26 mouse cellular contexts compared by ENCODE assay signal in genomic region chr4:63100478-63100877, GRCm38 (mm10). TPM values are rescaled to one million over a fixed set of nuclear protein-coding genes. Genes with fewer than 3 reads are reported as not detected.
DNase-seq lines count a peak whose midpoint lies in the region; ATAC-seq and TF ChIP-seq lines count a peak whose summit lies in the region.
"Had no signal": no experiment of that assay in that cellular context is flagged by ENCODE, and none has a peak within 500 bp of the region (broad histone marks: within the 10 kb centered on the region; RNA-seq: fewer than 3 reads in every experiment).

No protein-coding gene starts in this region.

- 64% methylated on average over 11 of the region's 11 CpGs for WGBS in intestine, embryonic 15.5 days
- whole genome bisulfite sequencing in intestine, embryonic 16.5 days, result 64% methylated on average over 11 of the region's 11 CpGs
- 46% methylated on average over 11 of the region's 11 CpGs for WGBS in intestine, postnatal 0 days
- 42% methylated on average over 11 of the region's 11 CpGs for WGBS in large intestine, adult 2 months
- WGBS in hindbrain, embryonic 16.5 days, result 86% methylated on average over 11 of the region's 11 CpGs

- ATAC-seq in intestine, embryonic 15.5 days, result peak; percentile 75
- ATAC-seq in intestine, embryonic 16.5 days, result peak; percentile 71; the same call in 1 of the 2 replicates
- peak; percentile 62 for ATAC-seq in intestine, postnatal 0 days
- ATAC-seq in hindbrain, embryonic 16.5 days, result no peak
- ATAC-seq: activated CD4-positive, CD25-positive, alpha-beta regulatory T cell, adult 4 months; CD4-positive, CD25-positive, alpha-beta regulatory T cell, adult 4 months; Patski had no signal

- no peaks in the 10 kb centered on the region for H3K4me1 ChIP-seq in intestine, embryonic 15.5 days (replicated peaks)
- H3K4me1 ChIP-seq in intestine, embryonic 16.5 days (ENCODE audit: control insufficient read depth, insufficient read depth, low read length), result no peaks in the 10 kb centered on the region
- H3K4me1 ChIP-seq in intestine, postnatal 0 days (replicated peaks; ENCODE audit: control insufficient read depth, insufficient read depth, low read length), result no peaks in the 10 kb centered on the region
- H3K4me1 ChIP-seq in hindbrain, embryonic 16.5 days (ENCODE audit: control insufficient read depth, insufficient read depth, low read depth, low read length), result no peaks in the 10 kb centered on the region

- TF ChIP-seq CTCF in intestine, postnatal 0 days (IDR thresholded peaks at IDR 0.05; ENCODE audit: low read depth), result no peak
- no peak for TF ChIP-seq CTCF in left cerebral cortex, adult 2 months (IDR thresholded peaks at IDR 0.05)

- H3K4me3 ChIP-seq in intestine, embryonic 15.5 days (replicated peaks), result no peak overlapping the region
- no peak overlapping the region for H3K4me3 ChIP-seq in intestine, embryonic 16.5 days (ENCODE audit: low read length)
- no peak overlapping the region for H3K4me3 ChIP-seq in intestine, postnatal 0 days (ENCODE audit: low read depth, low read length)
- H3K4me3 ChIP-seq in left cerebral cortex, adult 2 months, result no peak overlapping the region
- no peak overlapping the region for H3K4me3 ChIP-seq in hindbrain, embryonic 16.5 days (ENCODE audit: low read length)

- no peaks in the 10 kb centered on the region for H3K9me3 ChIP-seq in intestine, embryonic 15.5 days
- no peaks in the 10 kb centered on the region for H3K9me3 ChIP-seq in intestine, embryonic 16.5 days (ENCODE audit: control insufficient read depth, low read length)
- H3K9me3 ChIP-seq in intestine, postnatal 0 days (ENCODE audit: control insufficient read depth), result no peaks in the 10 kb centered on the region
- H3K9me3 ChIP-seq in hindbrain, embryonic 16.5 days (ENCODE audit: control insufficient read depth, low read length), result no peaks in the 10 kb centered on the region

- no peaks in the 10 kb centered on the region for H3K27me3 ChIP-seq in intestine, embryonic 15.5 days (replicated peaks)
- no peaks in the 10 kb centered on the region for H3K27me3 ChIP-seq in intestine, embryonic 16.5 days (replicated peaks; ENCODE audit: control insufficient read depth, insufficient read depth, low read length)
- no peaks in the 10 kb centered on the region for H3K27me3 ChIP-seq in intestine, postnatal 0 days (replicated peaks; ENCODE audit: control insufficient read depth, insufficient read depth, low read length)
- H3K27me3 ChIP-seq in hindbrain, embryonic 16.5 days (replicated peaks; ENCODE audit: control insufficient read depth, insufficient read depth, low read length), result no peaks in the 10 kb centered on the region
- H3K27me3 ChIP-seq: Patski had no signal

- peak; percentile 18 for DNase-seq in large intestine, adult 2 months (ENCODE audit: low read depth, low spot score)
- DNase-seq in left cerebral cortex, adult 2 months (ENCODE audit: extremely low spot score in 1 of 2, low spot score in 2 of 2), result no peak
- no peak for DNase-seq in lung, postnatal 10 days
- DNase-seq in c-Kit-positive CD71-positive TER-119-positive erythroid progenitor cells, embryonic 14.5 days (ENCODE audit: low spot score), result no peak
- DNase-seq: adrenal gland, adult 2 months; adrenal gland, adult 8-10 months; adrenal gland, postnatal 10 days; adrenal gland, postnatal 14 days; adrenal gland, postnatal 25 days; adrenal gland, postnatal 36 days; B cell, adult 2 months; cerebellum, adult 11 months; cerebellum, adult 11-12 months; cerebellum, adult 18-20 months had no signal

- H3K36me3 ChIP-seq in intestine, embryonic 15.5 days, result peaks cover 8% of the 10 kb centered on the region; the same call in 1 of the 2 replicates
- peaks cover 4% of the 10 kb centered on the region; the same call in 1 of the 2 replicates for H3K36me3 ChIP-seq in intestine, embryonic 16.5 days (ENCODE audit: control insufficient read depth, insufficient read depth, low read length)
- peaks cover 13% of the 10 kb centered on the region; the same call in 1 of the 2 replicates for H3K36me3 ChIP-seq in intestine, postnatal 0 days (ENCODE audit: control insufficient read depth, insufficient read depth)
- peaks cover 15% of the 10 kb centered on the region for H3K36me3 ChIP-seq in hindbrain, embryonic 16.5 days (ENCODE audit: control insufficient read depth, insufficient read depth, low read length)
- H3K36me3 ChIP-seq: G1E had no signal

- H3K4me2 ChIP-seq in intestine, embryonic 15.5 days (replicated peaks), result no peak overlapping the region
- H3K4me2 ChIP-seq in intestine, embryonic 16.5 days (ENCODE audit: low read depth, low read length), result no peak overlapping the region
- 0 out of 2 replicates have a peak overlapping the region, but pooled peaks have one; percentile 18 for H3K4me2 ChIP-seq in intestine, postnatal 0 days (replicated peaks; ENCODE audit: low read depth)
- no peak overlapping the region for H3K4me2 ChIP-seq in hindbrain, embryonic 16.5 days (ENCODE audit: low read length)

- no peak overlapping the region for H3K9ac ChIP-seq in intestine, embryonic 15.5 days
- H3K9ac ChIP-seq in intestine, embryonic 16.5 days (ENCODE audit: low read depth, low read length), result no peak overlapping the region
- no peak overlapping the region for H3K9ac ChIP-seq in intestine, postnatal 0 days (ENCODE audit: low read depth, low read length)
- no peak overlapping the region for H3K9ac ChIP-seq in hindbrain, embryonic 16.5 days (ENCODE audit: low read depth, low read length)

- intact Hi-C loops in left cerebral cortex, adult 2 months (cut with DNase I), result no loop called here

- no peak overlapping the region for H3K27ac ChIP-seq in intestine, embryonic 15.5 days
- H3K27ac ChIP-seq in intestine, embryonic 16.5 days (ENCODE audit: low read length), result no peak overlapping the region
- H3K27ac ChIP-seq in intestine, postnatal 0 days (ENCODE audit: low read depth, low read length), result no peak overlapping the region
- H3K27ac ChIP-seq in left cerebral cortex, adult 2 months, result no peak overlapping the region
- no peak overlapping the region for H3K27ac ChIP-seq in hindbrain, embryonic 16.5 days (ENCODE audit: low read depth, low read length)

RNA-seq across cellular contexts. Expression of gene Ambp, which starts 54.1 kb away (rescaled TPM):
- polyA plus RNA-seq in intestine, embryonic 15.5 days (2015; fragmentation: Nextera tagmentation; extraction: Ambion mirVana), result 48.8 and 71.7 TPM in 2 replicates
- 29.0 and 54.2 TPM in 2 replicates for polyA plus RNA-seq in intestine, embryonic 16.5 days (2015; fragmentation: Nextera tagmentation; extraction: Ambion mirVana)
- polyA plus RNA-seq in intestine, postnatal 0 days (2015; fragmentation: Nextera tagmentation; extraction: Ambion mirVana), result 7.8 and 8.8 TPM in 2 replicates
- polyA plus RNA-seq in large intestine, adult 2 months (2012; rRNA removed), result 0.26 and 0.73 TPM in 2 replicates
- total RNA-seq in left cerebral cortex, adult 2 months (2021), result not detected
- polyA plus RNA-seq in hindbrain, embryonic 16.5 days (2015; fragmentation: Nextera tagmentation; extraction: Ambion mirVana), result 0.29 TPM in 1 of 2 replicates, not detected in the other
- total RNA-seq: adrenal gland, postnatal 25 days; CH12.LX; ES-E14; G1E; MEL had no signal
- polyA plus RNA-seq: activated CD4-positive, CD25-positive, alpha-beta regulatory T cell, adult 4 months; C2C12; CD4-positive, CD25-positive, alpha-beta regulatory T cell, adult 4 months; G1E had no signal
